Mouse (Mus musculus) intestine, embryonic 14.5 days (tissue): ENCODE results near the gene Ttc30a2. TPM values are rescaled to one million over a fixed set of nuclear protein-coding genes. Genes with fewer than 3 reads are reported as not detected.

ENCODE experiments used
- ATAC-seq: fragments of 200-750 bp; cut with Nextera tagmentation; replicated peaks from 2 replicates; pipeline ENCODE4 v1.8.0; 2017; ENCODE audit warnings: low read depth, moderate number of reproducible peaks, moderate TSS enrichment, moderate library complexity; ENCODE audit not compliant: low FRiP score, low TSS enrichment
- DNase-seq: peaks from one replicate; pipeline ENCODE4 v3.0.0-alpha.2; 2018; ENCODE audit warnings: low spot score
- H3K27ac ChIP-seq: fragments of 300-500 bp; sonication (generic); 2 replicates; pipeline ENCODE4 v1.5.1; 2014; ENCODE audit warnings: low read depth, mild to moderate bottlenecking, control low read depth
- H3K27me3 ChIP-seq: fragments of 300-500 bp; sonication (generic); replicated peaks from 2 replicates; pipeline ENCODE4 v1.6.1; 2014; ENCODE audit warnings: low read length, control low read depth; ENCODE audit not compliant: control insufficient read depth, insufficient read depth
- H3K36me3 ChIP-seq: fragments of 300-500 bp; sonication (generic); 2 replicates; pipeline ENCODE4 v1.6.1; 2014; ENCODE audit warnings: low read length, control low read depth; ENCODE audit not compliant: control insufficient read depth, insufficient read depth
- H3K4me1 ChIP-seq: fragments of 300-500 bp; sonication (generic); replicated peaks from 2 replicates; pipeline ENCODE4 v1.6.1; 2014; ENCODE audit warnings: low read length, control low read depth, mixed read lengths; ENCODE audit not compliant: control insufficient read depth, insufficient read depth
- H3K4me2 ChIP-seq: fragments of 300-500 bp; sonication (generic); 2 replicates; pipeline ENCODE4 v1.6.1; 2014; ENCODE audit warnings: low read length
- H3K4me3 ChIP-seq: fragments of 300-500 bp; sonication (generic); 2 replicates; pipeline ENCODE4 v1.5.1; 2014; ENCODE audit warnings: low read depth, low read length, control low read depth, mixed read lengths
- H3K9ac ChIP-seq: fragments of 300-500 bp; sonication (generic); 2 replicates; pipeline ENCODE4 v1.6.1; 2014; ENCODE audit warnings: mild to moderate bottlenecking, low read length
- H3K9me3 ChIP-seq: fragments of 300-500 bp; sonication (generic); 2 replicates; pipeline ENCODE4 v1.6.1; 2016; ENCODE audit warnings: low read length, control low read depth; ENCODE audit not compliant: control insufficient read depth
- whole genome bisulfite sequencing: fragments of 180-500 bp; shearing (Covaris S2); extraction: QIAGEN DNeasy Blood & Tissue Kit; methylation state at CpG from one replicate; pipeline ENCODE4 v1.1.7; 2014; 5-methylcytosine and 5-hydroxymethylcytosine counted together
- polyA plus RNA-seq: library from polyadenylated mRNA; unstranded; fragments of >200 nt; fragmentation: Nextera tagmentation; extraction: Ambion mirVana; gene quantifications from 2 replicates; pipeline ENCODE4 v1.2.1, GENCODE M21; 2014

Ttc30a2 gene
- polyA plus RNA-seq, 1 experiment from 2014 or later = 0.51 TPM

- ATAC-seq = no peak
- no peak for DNase-seq
- 16% methylated on average over 8 of the region's 8 CpGs for WGBS
- no peaks in the 10 kb centered on the region for H3K9me3 ChIP-seq
- no peaks in the 10 kb centered on the region for H3K27me3 ChIP-seq
- H3K4me3 ChIP-seq = no peak overlapping the region
- peak overlapping the region; percentile 39; the same call in 1 of the 2 replicates for H3K27ac ChIP-seq
- H3K9ac ChIP-seq = no peak overlapping the region
- no peaks in the 10 kb centered on the region for H3K36me3 ChIP-seq
- peaks cover 6% of the 10 kb centered on the region; the same call in 1 of the 2 replicates for H3K4me1 ChIP-seq
- H3K4me2 ChIP-seq = no peak overlapping the region
Observed at GRCm38 (mm10) chr2:75998692-75999091, 20.7 kb upstream of the Ttc30a2 start.

GRCm38 (mm10) chr2:75997726-75998125 is 19.8 kb upstream of the Ttc30a2 start:
- no peaks in the 10 kb centered on the region for H3K9me3 ChIP-seq
- 51% methylated on average over 12 of the region's 12 CpGs for WGBS
- H3K4me2 ChIP-seq = no peak overlapping the region
- H3K27me3 ChIP-seq = no peaks in the 10 kb centered on the region
- no peak overlapping the region for H3K9ac ChIP-seq
- H3K27ac ChIP-seq = peak overlapping the region; percentile 39; the same call in 1 of the 2 replicates
- no peaks in the 10 kb centered on the region for H3K36me3 ChIP-seq
- DNase-seq (no peak), ATAC-seq (no peak)
- peaks cover 6% of the 10 kb centered on the region; the same call in 1 of the 2 replicates for H3K4me1 ChIP-seq
- H3K4me3 ChIP-seq = no peak overlapping the region

- H3K4me1 ChIP-seq = peaks cover 20% of the 10 kb centered on the region
- no peaks in the 10 kb centered on the region for H3K9me3 ChIP-seq
- no peaks in the 10 kb centered on the region for H3K27me3 ChIP-seq
- H3K9ac ChIP-seq = no peak overlapping the region
- H3K4me2 ChIP-seq = no peak overlapping the region
- ATAC-seq = no peak
- WGBS = 92% methylated on average over 11 of the region's 11 CpGs
- no peak overlapping the region for H3K27ac ChIP-seq
- no peak for DNase-seq
- no peaks in the 10 kb centered on the region for H3K36me3 ChIP-seq
- no peak overlapping the region for H3K4me3 ChIP-seq
Observed at GRCm38 (mm10) chr2:75994841-75995240, 16.9 kb upstream of the Ttc30a2 start.

GRCm38 (mm10) chr2:75991581-75992205 is 13.7 kb upstream of the Ttc30a2 start:
- no peak overlapping the region for H3K4me3 ChIP-seq
- DNase-seq (no peak), ATAC-seq (peak; percentile 62; the same call in 1 of the 2 replicates)
- no peaks in the 10 kb centered on the region for H3K27me3 ChIP-seq
- peaks cover 36% of the 10 kb centered on the region for H3K4me1 ChIP-seq
- H3K4me2 ChIP-seq = no peak overlapping the region
- H3K9me3 ChIP-seq = no peaks in the 10 kb centered on the region
- WGBS = 24% methylated on average over 6 of the region's 6 CpGs
- no peak overlapping the region for H3K27ac ChIP-seq
- H3K9ac ChIP-seq = no peak overlapping the region
- H3K36me3 ChIP-seq = no peaks in the 10 kb centered on the region

- no peak overlapping the region for H3K9ac ChIP-seq
- WGBS = 55% methylated on average over 13 of the region's 13 CpGs
- ATAC-seq (no peak), DNase-seq (peak; percentile 65)
- peaks cover 36% of the 10 kb centered on the region for H3K4me1 ChIP-seq
- H3K9me3 ChIP-seq = no peaks in the 10 kb centered on the region
- no peaks in the 10 kb centered on the region for H3K27me3 ChIP-seq
- H3K27ac ChIP-seq = no peak overlapping the region
- no peak overlapping the region for H3K4me2 ChIP-seq
- H3K4me3 ChIP-seq = no peak overlapping the region
- no peaks in the 10 kb centered on the region for H3K36me3 ChIP-seq
Observed at GRCm38 (mm10) chr2:75990885-75991539, 13.0 kb upstream of the Ttc30a2 start.

GRCm38 (mm10) chr2:75989694-75990093 is 11.7 kb upstream of the Ttc30a2 start:
- 55% methylated on average over 4 of the region's 4 CpGs for WGBS

GRCm38 (mm10) chr2:75988779-75989363 is 10.9 kb upstream of the Ttc30a2 start:
- no peak for ATAC-seq
- no peak overlapping the region for H3K4me3 ChIP-seq
- no peak overlapping the region for H3K27ac ChIP-seq
- H3K9ac ChIP-seq = no peak overlapping the region
- 26% methylated on average over 7 of the region's 7 CpGs for WGBS
- no peaks in the 10 kb centered on the region for H3K9me3 ChIP-seq
- H3K27me3 ChIP-seq = no peaks in the 10 kb centered on the region
- DNase-seq = no peak
- peak overlapping the region; percentile 3; the same call in 1 of the 2 replicates for H3K4me2 ChIP-seq
- no peaks in the 10 kb centered on the region for H3K36me3 ChIP-seq
- H3K4me1 ChIP-seq = peaks cover 42% of the 10 kb centered on the region

More at GRCm38 (mm10) chr2:75989694-75990093, 11.7 kb upstream of the Ttc30a2 start:
- Histone ChIP-seq H3K36me3 (no peaks in the 10 kb centered on the region), H3K4me3 (no peak overlapping the region), H3K27ac (no peak overlapping the region), H3K9ac (no peak overlapping the region), H3K9me3 (no peaks in the 10 kb centered on the region), H3K4me2 (no peak overlapping the region), H3K4me1 (peaks cover 42% of the 10 kb centered on the region), H3K27me3 (no peaks in the 10 kb centered on the region)
- no peak for DNase-seq
- ATAC-seq = no peak

DNA sequence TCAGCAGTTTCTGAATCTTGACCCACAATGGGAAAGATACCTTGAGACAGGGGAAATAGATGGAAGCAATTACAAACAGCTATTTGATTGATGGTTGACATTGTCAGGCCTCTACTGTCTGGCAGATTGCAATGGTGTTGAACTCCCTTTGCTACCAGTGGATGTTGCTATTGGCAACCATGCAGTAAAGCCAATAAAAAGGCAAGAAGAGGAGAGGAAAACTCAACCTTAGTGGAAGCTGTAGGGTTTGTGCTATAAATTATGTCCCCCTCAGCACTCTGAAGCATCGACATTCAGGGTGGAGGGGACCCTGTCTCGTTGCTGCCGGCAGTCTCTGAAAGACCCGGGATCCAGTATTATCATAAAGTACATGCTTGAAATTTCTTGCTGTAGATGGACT is 10.4 kb upstream of the Ttc30a2 start:
- Histone ChIP-seq H3K27ac (no peak overlapping the region), H3K4me1 (peaks cover 42% of the 10 kb centered on the region), H3K4me3 (no peak overlapping the region), H3K27me3 (no peaks in the 10 kb centered on the region), H3K9ac (no peak overlapping the region), H3K9me3 (no peaks in the 10 kb centered on the region), H3K36me3 (no peaks in the 10 kb centered on the region), H3K4me2 (no peak overlapping the region)
- ATAC-seq (no peak), DNase-seq (no peak)
- WGBS = 17% methylated on average over 4 of the region's 4 CpGs
